Mouse (Mus musculus): ENCODE data around the gene Plekhb2. TPM values are rescaled to one million over a fixed set of nuclear protein-coding genes. Genes with fewer than 3 reads are reported as not detected.

Gene Plekhb2
- polyA plus RNA-seq, 1 experiment from 2014 or later, result 134 TPM

DNA sequence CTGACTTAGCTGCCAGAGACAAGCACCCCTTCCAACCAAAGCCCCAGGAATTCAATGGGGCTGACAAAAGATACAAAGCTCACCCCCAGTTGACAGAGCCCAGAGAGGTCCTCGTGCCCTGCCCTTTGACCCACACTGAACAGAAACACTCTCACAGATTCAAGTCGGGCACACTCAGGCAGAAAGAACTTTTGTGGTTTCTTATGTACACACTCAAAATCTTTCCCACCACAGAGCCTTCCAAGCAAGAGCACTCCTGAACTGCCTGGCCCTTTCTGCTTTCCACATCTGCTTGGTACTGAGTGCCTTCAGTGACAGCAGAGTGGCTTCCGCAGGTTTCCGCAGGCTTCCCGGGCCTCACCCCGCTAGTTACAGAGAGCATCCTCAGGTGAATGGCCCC is 33.9 kb upstream of the Plekhb2 start:
- no peak for ATAC-seq
- H3K27me3 ChIP-seq, result no peaks in the 10 kb centered on the region
- ChIA-PET CTCF (no interaction called here), POLR2A (no interaction called here)
- no peak for TF ChIP-seq CTCF (IDR thresholded peaks at IDR 0.05)
- no peak for DNase-seq (ENCODE audit: low read depth, low spot score)
- in situ Hi-C loops (cut with MboI; ENCODE audit: low pct_unique_long_range_greater_than_20kb), result no loop called here

DNA sequence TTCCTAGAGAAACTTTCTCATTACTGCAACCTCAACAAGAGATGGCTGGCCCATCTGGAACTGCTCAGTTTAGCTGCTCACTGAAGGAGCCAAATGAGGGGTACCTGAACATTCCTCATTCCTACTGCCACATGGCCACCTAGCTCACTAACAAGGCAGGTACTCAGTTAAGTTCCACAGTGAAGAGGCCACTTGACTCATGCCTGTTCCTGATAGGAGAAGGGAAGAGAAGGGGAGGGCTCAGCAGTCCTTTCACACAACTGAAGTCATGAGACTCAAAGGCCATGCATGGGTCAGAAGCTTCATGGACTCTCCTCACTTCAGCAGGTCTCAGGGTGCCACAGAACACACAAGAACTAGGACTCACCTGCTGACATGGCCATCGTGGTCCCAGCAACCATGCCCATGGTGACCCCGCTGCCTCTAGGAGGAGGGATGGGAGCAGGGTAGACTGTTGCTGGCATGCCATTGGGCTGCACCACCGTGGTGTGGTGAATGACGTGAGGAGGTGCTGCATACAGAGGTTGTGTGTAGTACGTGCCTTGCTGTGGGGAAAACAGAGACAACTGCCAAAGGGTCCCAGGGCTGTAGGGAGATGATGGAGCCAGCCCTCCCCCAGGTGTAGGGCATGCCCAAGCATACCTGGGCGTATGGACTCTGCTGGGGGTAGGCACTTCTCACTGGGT is 30.4 kb upstream of the Plekhb2 start:
- ChIA-PET CTCF (interaction anchor here (1.3 to 2.5 kb wide), 2 partner anchors 9 to 30 kb away, joined by 4 to 5 read pairs; partner anchors contain the start of gene Plekhb2), POLR2A (interaction anchor here (0.7 to 0.9 kb wide), 2 partner anchors 9 to 200 kb away, joined by 4 read pairs; no protein-coding TSS in a partner anchor)
- H3K27me3 ChIP-seq, result no peaks in the 10 kb centered on the region
- ATAC-seq, result no peak
- TF ChIP-seq CTCF (IDR thresholded peaks at IDR 0.05), result no peak
- in situ Hi-C loops (cut with MboI; ENCODE audit: low pct_unique_long_range_greater_than_20kb), result no loop called here
- no peak for DNase-seq (ENCODE audit: low read depth, low spot score)

DNA sequence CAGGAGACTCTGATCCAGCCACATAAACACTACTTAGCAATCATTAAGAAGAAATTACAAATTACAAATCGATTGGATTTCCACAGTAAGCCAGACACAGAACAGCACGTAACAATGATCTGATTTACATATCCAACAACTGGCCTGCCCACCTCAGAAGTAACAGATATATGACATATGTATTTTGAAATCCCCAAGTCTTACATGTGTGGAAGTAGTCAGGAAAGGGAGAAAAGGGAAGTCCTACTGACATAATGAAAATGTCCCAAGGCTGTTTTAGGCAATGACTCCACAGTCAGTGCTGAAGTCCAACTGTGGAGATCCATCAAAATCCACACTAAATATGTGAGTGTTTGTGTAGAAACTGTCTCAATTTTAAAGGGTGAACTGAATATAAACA is 28.4 kb upstream of the Plekhb2 start:
- CTCF ChIA-PET, result no interaction called here
- H3K27me3 ChIP-seq, result no peaks in the 10 kb centered on the region

DNA sequence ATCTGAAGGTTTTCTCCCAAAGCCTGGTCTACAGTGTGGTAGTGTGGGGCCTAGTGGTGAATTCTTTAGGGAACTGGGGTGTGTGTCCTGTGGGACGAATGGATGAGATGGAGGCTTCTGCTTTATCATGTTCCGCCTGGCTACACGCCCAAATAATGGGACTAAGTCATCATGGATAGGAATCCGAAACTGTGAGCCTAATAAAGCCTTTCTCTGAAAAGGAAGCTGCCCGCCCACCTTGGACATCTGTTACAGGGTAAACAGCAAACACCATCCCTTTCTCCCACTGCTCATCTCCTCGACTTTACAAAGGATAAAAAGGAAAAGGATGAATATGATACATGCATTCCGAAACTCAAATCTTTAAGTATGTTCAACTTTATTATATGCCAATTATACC is 27.8 kb upstream of the Plekhb2 start:
- ChIA-PET CTCF (no interaction called here), POLR2A (interaction anchor here (0.6 kb wide), 1 partner anchor 372 kb away, joined by 3 read pairs; no protein-coding TSS in a partner anchor)
- no peak for TF ChIP-seq CTCF (IDR thresholded peaks at IDR 0.05)
- no peaks in the 10 kb centered on the region for H3K27me3 ChIP-seq
- no peak for DNase-seq (ENCODE audit: low read depth, low spot score)
- no peak for ATAC-seq
- in situ Hi-C loops (cut with MboI; ENCODE audit: low pct_unique_long_range_greater_than_20kb), result no loop called here

More for the DNA sequence above, 28.4 kb upstream of the Plekhb2 start:
- no peak for TF ChIP-seq CTCF (IDR thresholded peaks at IDR 0.05)
- DNase-seq (ENCODE audit: low read depth, low spot score) (no peak), ATAC-seq (no peak)
- in situ Hi-C loops (cut with MboI; ENCODE audit: low pct_unique_long_range_greater_than_20kb), result no loop called here
- POLR2A ChIA-PET, result interaction anchor here (0.6 kb wide), 1 partner anchor 371 kb away, joined by 3 read pairs; no protein-coding TSS in a partner anchor

DNA sequence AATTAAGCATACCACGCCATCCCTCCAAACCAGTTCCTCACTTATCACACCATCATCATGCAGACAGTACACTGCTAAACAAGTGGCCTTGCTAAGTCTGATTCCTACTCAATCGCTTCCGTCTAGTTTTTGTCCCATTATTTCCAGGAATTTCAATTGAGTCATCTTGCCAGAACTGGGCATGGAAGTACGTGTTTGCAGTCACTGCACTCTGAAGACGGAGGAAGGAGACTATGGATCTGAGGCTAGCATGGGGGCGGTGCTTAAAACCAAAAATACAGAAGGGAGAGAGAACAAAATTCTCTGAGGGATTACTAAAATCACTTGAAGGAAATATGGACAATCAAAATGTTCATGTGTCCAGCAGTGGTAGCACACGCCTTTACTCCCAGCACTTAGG is 27.0 kb upstream of the Plekhb2 start:
- no peak for ATAC-seq
- in situ Hi-C loops (cut with MboI; ENCODE audit: low pct_unique_long_range_greater_than_20kb), result no loop called here
- TF ChIP-seq CTCF (IDR thresholded peaks at IDR 0.05), result no peak
- POLR2A ChIA-PET, result no interaction called here
- no peaks in the 10 kb centered on the region for H3K27me3 ChIP-seq
- CTCF ChIA-PET, result no interaction called here
- DNase-seq (ENCODE audit: low read depth, low spot score), result no peak

DNA sequence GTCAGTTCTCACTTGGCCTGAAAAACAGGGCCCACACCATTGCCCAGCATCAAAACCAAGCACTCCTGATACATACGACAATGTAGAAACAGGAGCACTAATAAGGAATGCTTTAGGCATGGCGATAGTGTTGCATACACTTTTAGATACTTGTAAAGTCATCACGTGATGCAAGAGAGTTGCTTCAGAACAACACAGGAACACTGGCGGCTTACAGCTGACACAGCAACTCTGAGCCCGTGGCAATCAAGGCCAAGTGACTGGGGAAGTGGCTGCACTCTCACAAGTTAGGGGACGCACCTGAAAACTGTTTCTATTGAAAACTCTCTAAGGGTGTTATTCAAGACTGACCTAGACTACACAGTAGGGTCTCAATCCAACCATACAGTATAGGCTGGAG is 26.4 kb upstream of the Plekhb2 start:
- ATAC-seq (no peak), DNase-seq (ENCODE audit: low read depth, low spot score) (no peak)
- H3K27me3 ChIP-seq, result no peaks in the 10 kb centered on the region
- CTCF ChIA-PET, result no interaction called here
- POLR2A ChIA-PET, result no interaction called here
- no peak for TF ChIP-seq CTCF (IDR thresholded peaks at IDR 0.05)
- in situ Hi-C loops (cut with MboI; ENCODE audit: low pct_unique_long_range_greater_than_20kb), result no loop called here

DNA sequence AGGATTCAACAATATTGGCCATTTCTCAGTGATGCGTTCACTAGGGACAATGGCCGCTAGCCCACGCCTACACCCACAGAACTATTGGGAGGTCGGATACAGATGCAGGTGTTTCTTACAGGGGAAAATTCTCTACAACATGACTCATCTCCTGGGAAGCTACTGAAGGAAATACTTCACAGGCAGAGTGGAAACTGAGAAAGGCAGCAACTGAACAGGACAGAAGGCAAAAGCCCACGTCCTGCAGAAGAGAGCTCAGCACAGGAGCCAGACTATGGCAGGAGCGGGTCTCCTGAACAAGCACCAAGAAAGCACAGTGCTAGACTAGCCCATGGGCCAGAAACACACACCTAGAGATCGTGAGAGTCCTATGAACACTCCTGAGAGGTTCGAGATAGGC is 25.6 kb upstream of the Plekhb2 start:
- ChIA-PET CTCF (interaction anchor here (0.9 kb wide), 1 partner anchor 14 kb away, joined by 3 read pairs; no protein-coding TSS in a partner anchor), POLR2A (no interaction called here)
- H3K27me3 ChIP-seq, result no peaks in the 10 kb centered on the region
- TF ChIP-seq CTCF (IDR thresholded peaks at IDR 0.05), result no peak
- in situ Hi-C loops (cut with MboI; ENCODE audit: low pct_unique_long_range_greater_than_20kb), result no loop called here
- no peak for DNase-seq (ENCODE audit: low read depth, low spot score)
- no peak for ATAC-seq

DNA sequence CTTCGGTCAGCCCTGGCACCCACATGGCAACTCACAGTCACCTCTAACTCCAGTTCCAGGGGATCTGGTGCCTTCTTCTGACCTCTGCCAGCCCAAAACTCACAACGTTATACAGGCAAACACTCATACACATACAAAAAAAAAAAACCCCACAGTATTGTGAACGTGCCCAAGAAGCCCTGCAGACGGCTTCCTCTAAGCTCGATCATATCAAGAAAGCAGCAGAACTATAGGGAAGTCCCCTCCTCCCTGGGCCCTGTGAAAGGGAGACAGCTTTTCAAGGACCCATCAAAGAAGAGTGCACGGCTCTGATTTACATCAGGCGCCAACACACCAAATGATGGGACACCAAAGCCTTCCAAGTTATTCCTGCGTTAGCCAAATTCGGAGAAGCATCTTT is 23.9 kb upstream of the Plekhb2 start:
- TF ChIP-seq CTCF (IDR thresholded peaks at IDR 0.05), result no peak
- DNase-seq (ENCODE audit: low read depth, low spot score) (no peak), ATAC-seq (no peak)
- ChIA-PET CTCF (interaction anchor here (0.6 to 1.0 kb wide), 2 partner anchors 16 to 25 kb away, joined by 3 read pairs; no protein-coding TSS in a partner anchor), POLR2A (no interaction called here)
- no peaks in the 10 kb centered on the region for H3K27me3 ChIP-seq
- in situ Hi-C loops (cut with MboI; ENCODE audit: low pct_unique_long_range_greater_than_20kb), result loop anchor here (25.0 kb wide), 1 partner anchor 1064 kb away; the partner anchor contains the start of gene Bag2

DNA sequence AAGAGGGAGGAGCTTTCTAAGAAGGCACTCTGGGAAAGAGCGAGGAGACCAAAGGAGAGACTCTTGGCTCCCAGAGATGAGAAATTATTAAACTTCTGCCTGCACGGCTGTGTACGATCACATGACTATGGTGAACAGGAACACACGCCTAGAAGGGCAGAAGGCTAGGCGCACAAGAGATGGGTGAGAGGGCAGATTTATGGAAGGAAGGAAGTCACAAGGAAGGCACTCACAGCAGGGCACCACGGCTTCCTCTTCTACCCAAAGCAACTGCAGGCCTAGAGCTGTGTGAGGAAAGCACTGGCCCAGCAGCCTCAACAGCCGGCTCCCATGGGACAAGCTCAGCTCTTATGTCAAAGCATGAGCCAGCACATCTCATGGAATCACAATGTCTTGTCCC is 21.9 kb upstream of the Plekhb2 start:
- in situ Hi-C loops (cut with MboI; ENCODE audit: low pct_unique_long_range_greater_than_20kb), result loop anchor here (25.0 kb wide), 1 partner anchor 1066 kb away; the partner anchor contains the start of gene Bag2
- no peak for TF ChIP-seq CTCF (IDR thresholded peaks at IDR 0.05)
- H3K27me3 ChIP-seq, result no peaks in the 10 kb centered on the region
- ATAC-seq (no peak), DNase-seq (ENCODE audit: low read depth, low spot score) (no peak)
- ChIA-PET CTCF (interaction anchor here (1.3 to 2.1 kb wide), 3 partner anchors 9 to 39 kb away, joined by 4 read pairs; no protein-coding TSS in a partner anchor), POLR2A (interaction anchor here (1.5 kb wide), 1 partner anchor 9 kb away, joined by 4 read pairs; no protein-coding TSS in a partner anchor)

DNA sequence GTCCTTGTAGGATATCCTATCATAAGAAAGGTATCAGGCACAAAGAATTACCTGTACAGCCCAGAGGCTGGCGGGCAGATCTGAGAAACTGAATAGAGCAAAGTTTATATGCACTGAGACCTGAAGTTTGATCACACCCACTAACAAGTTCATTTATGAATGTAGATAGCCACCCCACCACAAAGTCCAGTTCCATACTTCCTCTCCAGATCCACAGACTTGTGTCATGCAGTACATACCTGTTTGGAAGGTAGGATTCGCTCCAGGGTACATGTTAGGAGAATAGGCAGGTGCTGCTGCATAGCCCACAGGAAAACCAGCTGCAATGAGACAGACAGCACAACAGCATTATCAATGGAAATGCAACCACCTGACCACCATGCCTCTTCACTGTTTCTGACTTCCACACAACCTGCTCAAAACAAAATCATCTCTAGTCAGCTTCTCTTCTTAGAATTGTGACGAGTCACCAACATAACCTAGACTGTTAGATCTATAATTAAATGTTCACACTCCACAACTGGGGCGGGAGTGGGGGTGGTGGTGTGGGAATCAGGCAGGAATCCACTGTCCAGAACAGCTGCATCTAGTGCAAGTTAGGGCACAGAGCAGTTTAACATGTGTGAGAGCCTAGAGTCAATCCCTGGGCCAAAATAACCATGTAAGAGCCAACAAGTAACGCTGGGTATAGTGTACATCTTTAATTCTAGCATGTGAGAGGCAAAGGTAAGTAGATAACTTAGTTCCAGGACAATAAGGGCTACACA is 21.1 kb upstream of the Plekhb2 start:
- in situ Hi-C loops (cut with MboI; ENCODE audit: low pct_unique_long_range_greater_than_20kb), result loop anchor here (25.0 kb wide), 1 partner anchor 1066 kb away; the partner anchor contains the start of gene Bag2
- H3K27me3 ChIP-seq, result no peaks in the 10 kb centered on the region
- ChIA-PET POLR2A (interaction anchor here (1.2 to 1.5 kb wide), 3 partner anchors 10 to 22 kb away, joined by 3 to 5 read pairs (median 4); no protein-coding TSS in a partner anchor), CTCF (interaction anchor here (1.3 to 1.6 kb wide), 2 partner anchors 10 to 12 kb away, joined by 4 read pairs; no protein-coding TSS in a partner anchor)
- DNase-seq (ENCODE audit: low read depth, low spot score) (no peak), ATAC-seq (no peak)
- no peak for TF ChIP-seq CTCF (IDR thresholded peaks at IDR 0.05)

Data from Patski (cell line).